Mouse (Mus musculus) heart, postnatal 0 days (tissue): ENCODE results near the gene Sqstm1.

Experiments used
- CTCF ChIP-seq: IDR thresholded peaks from 2 replicates; pipeline ENCODE4 v1.5.1; 2016; ENCODE audit warnings: antibody characterized with exemption, control low read depth, low read depth
- EP300 ChIP-seq: IDR thresholded peaks from 2 replicates; pipeline ENCODE4 v1.6.1; 2016; ENCODE audit warnings: antibody characterized with exemption, low read depth

DNA sequence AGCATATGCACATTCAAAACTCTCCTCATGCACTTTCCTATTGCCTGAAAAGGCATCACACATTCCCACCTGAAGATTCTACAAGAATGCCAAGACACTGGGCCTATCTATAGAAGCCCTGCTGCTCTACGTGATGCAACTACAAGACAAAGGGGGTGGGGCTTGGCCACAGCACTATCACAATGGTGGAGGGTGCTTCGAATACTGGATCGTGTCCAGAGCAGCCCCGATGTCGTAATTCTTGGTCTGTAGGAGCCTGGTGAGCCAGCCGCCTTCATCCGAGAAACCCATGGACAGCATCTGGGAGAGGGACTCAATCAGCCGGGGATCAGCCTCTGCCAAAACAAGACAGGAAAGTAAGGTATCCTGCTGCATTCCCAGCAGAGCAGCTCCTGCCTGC lies 10.0 kb downstream of the Sqstm1 start:
- TF ChIP-seq EP300 (no peak), CTCF (no peak)
